Mouse (Mus musculus): ENCODE results near the gene Atp5s. TPM values are rescaled to one million over a fixed set of nuclear protein-coding genes. Genes with fewer than 3 reads are reported as not detected.

Atp5s gene
- polyA plus RNA-seq (2016; fragmentation: Nextera tagmentation; extraction: Ambion mirVana), result 20.4 and 21.6 TPM in 2 replicates

DNA sequence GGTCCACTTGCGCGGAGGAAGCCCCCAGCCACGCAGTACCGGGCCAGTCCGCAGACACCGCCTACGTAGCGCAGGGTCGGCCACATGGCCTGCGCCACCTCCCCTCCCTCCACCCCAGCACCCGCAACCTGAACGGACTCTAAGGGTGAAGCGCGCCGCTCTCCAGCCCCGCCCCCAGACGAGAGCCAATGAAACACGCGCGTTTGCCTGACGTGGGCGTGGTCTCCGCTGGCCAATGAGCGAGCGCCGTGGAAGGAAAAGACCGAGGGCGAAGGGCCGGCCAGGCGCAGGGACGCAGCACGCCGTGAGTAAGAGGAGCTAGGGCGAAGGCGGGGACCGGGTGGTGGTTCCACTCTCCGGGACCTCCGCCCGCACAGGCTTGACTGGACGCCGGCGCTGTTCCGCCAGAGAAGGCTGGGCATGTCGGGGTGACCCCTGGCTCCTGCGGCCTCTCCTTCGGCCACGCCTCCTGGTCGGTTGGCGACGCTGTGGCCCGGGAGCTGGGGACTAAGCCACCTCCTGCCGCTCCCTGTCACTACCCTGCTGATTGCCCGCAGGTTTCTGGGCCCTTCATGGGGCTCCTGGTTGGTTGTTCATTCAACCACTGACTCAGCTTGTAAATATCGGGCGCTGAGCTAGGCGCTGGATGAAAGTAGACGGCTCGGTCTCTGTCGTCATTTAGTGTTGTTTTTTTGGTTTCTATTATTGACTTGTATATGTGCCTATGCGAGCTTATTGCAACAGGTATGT is at the start of gene Atp5s, which contains the start of gene L2hgdh:
Gene Atp5s (plus strand): TSS at position 240 of the 750 bp plus-strand sequence.
Gene L2hgdh (minus strand): TSS at position 163 of the 750 bp plus-strand sequence.
- H3K4me1 ChIP-seq, result peaks cover 24% of the 10 kb centered on the region
- H3K4me3 ChIP-seq, result peak within 1 kb of the TSS; percentile 82
- no peaks in the 10 kb centered on the region for H3K27me3 ChIP-seq (ENCODE audit: poor library complexity, severe bottlenecking)
- H3K36me3 ChIP-seq (replicated peaks), result peaks cover 22% of the 10 kb centered on the region
- WGBS, result under 1% methylated on average over 60 of the region's 60 CpGs
- DNase-seq (ENCODE audit: extremely low spot score, low spot score), result peak; percentile 97
- peak within 1 kb of the TSS; percentile 88 for H3K27ac ChIP-seq
- H3K9me3 ChIP-seq, result peaks cover 10% of the 10 kb centered on the region

DNA sequence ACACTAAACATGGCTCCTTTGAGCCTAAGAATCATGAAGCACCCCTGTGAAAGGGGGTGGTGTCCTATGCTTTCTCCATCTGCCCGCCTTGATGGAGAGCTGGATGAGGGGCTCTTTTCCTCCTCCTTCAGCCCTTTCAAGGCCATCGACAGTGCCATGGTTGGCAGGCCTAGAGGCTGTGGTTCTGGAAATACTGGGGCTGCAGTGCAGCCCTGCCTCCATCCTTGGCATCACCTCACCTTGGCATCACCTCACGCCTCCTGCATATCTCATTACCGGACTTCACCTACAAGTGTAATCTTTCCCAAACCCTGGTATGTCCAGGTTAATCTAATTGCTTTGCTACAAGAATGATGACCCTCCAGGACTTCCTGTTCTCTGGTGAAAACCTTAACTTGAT is 48.6 kb upstream of the Atp5s start:
- 0 out of 2 replicates have a peak, but pooled peaks cover 3% of the 10 kb centered on the region for H3K36me3 ChIP-seq (replicated peaks)
- H3K27me3 ChIP-seq (ENCODE audit: poor library complexity, severe bottlenecking), result no peaks in the 10 kb centered on the region
- no peaks in the 10 kb centered on the region for H3K9me3 ChIP-seq
- 93% methylated on average over 4 of the region's 4 CpGs for WGBS
- H3K27ac ChIP-seq, result no peak overlapping the region
- peaks cover 16% of the 10 kb centered on the region for H3K4me1 ChIP-seq
- no peak for DNase-seq (ENCODE audit: extremely low spot score, low spot score)
- no peak overlapping the region for H3K4me3 ChIP-seq

- peak overlapping the region; percentile 91 for H3K4me3 ChIP-seq
- under 1% methylated on average over 56 of the region's 56 CpGs for WGBS
- H3K4me1 ChIP-seq, result peaks cover 20% of the 10 kb centered on the region
- peak overlapping the region; percentile 96 for H3K27ac ChIP-seq
- no peaks in the 10 kb centered on the region for H3K36me3 ChIP-seq (replicated peaks)
- H3K9me3 ChIP-seq, result no peaks in the 10 kb centered on the region
- H3K27me3 ChIP-seq (ENCODE audit: poor library complexity, severe bottlenecking), result peaks cover 11% of the 10 kb centered on the region; the same call in 1 of the 2 replicates
- DNase-seq (ENCODE audit: extremely low spot score, low spot score), result peak; percentile 61
Observed at GRCm38 (mm10) chr12:69680635-69681565, 43.9 kb upstream of the Atp5s start.

- H3K36me3 ChIP-seq (replicated peaks), result no peaks in the 10 kb centered on the region
- peaks cover 11% of the 10 kb centered on the region; the same call in 1 of the 2 replicates for H3K27me3 ChIP-seq (ENCODE audit: poor library complexity, severe bottlenecking)
- no peaks in the 10 kb centered on the region for H3K9me3 ChIP-seq
- H3K4me1 ChIP-seq, result peaks cover 20% of the 10 kb centered on the region
- H3K4me3 ChIP-seq, result peak within 1 kb of the TSS; percentile 91
- WGBS, result under 1% methylated on average over 76 of the region's 85 CpGs
- H3K27ac ChIP-seq, result peak within 1 kb of the TSS; percentile 96
- peak; percentile 57 for DNase-seq (ENCODE audit: extremely low spot score, low spot score)
Observed at GRCm38 (mm10) chr12:69681566-69682061, 43.1 kb upstream of the Atp5s start, which contains the start of gene Sos2. Gene Sos2, minus strand, starts transcription at chr12:69681852.

- peaks cover 20% of the 10 kb centered on the region for H3K4me1 ChIP-seq
Observed at GRCm38 (mm10) chr12:69682065-69682787, 42.5 kb upstream of the Atp5s start.

GRCm38 (mm10) chr12:69682788-69683419 is 41.8 kb upstream of the Atp5s start:
- peaks cover 20% of the 10 kb centered on the region for H3K4me1 ChIP-seq
- DNase-seq (ENCODE audit: extremely low spot score, low spot score), result no peak
- H3K9me3 ChIP-seq, result no peaks in the 10 kb centered on the region
- H3K4me3 ChIP-seq, result peak overlapping the region; percentile 91
- no peaks in the 10 kb centered on the region for H3K36me3 ChIP-seq (replicated peaks)
- 50% methylated on average over 14 of the region's 14 CpGs for WGBS
- H3K27me3 ChIP-seq (ENCODE audit: poor library complexity, severe bottlenecking), result peaks cover 11% of the 10 kb centered on the region; the same call in 1 of the 2 replicates
- H3K27ac ChIP-seq, result no peak overlapping the region

More at GRCm38 (mm10) chr12:69682065-69682787, 42.5 kb upstream of the Atp5s start:
- H3K27me3 ChIP-seq (ENCODE audit: poor library complexity, severe bottlenecking), result peaks cover 11% of the 10 kb centered on the region; the same call in 1 of the 2 replicates
- DNase-seq (ENCODE audit: extremely low spot score, low spot score), result peak; percentile 86
- H3K9me3 ChIP-seq, result no peaks in the 10 kb centered on the region
- WGBS, result 3% methylated on average over 54 of the region's 54 CpGs
- peak overlapping the region; percentile 96 for H3K27ac ChIP-seq
- no peaks in the 10 kb centered on the region for H3K36me3 ChIP-seq (replicated peaks)
- peak overlapping the region; percentile 91 for H3K4me3 ChIP-seq

DNA sequence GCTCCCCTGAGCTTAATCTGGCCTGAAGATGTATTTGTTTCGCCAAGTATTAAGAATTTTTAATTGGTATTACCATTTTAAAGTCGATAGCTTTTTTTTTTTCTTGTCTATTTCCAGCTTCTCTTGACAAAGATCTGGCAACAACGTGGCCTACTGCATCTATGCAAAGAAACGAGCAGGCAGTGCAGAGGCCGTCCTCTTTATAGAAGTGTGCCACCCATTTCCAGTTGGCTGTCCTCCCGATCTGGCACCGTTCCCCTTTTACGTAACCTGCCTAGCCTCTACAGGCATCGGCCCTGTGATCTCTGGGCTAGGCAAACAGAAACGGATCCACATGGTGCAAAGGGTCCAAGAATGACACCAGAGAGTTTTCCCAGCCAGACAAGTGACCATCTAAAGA is 41.2 kb upstream of the Atp5s start:
- no peak for DNase-seq (ENCODE audit: extremely low spot score, low spot score)
- Histone ChIP-seq H3K4me1 (peaks cover 20% of the 10 kb centered on the region), H3K36me3 (replicated peaks) (no peaks in the 10 kb centered on the region), H3K4me3 (no peak overlapping the region), H3K27me3 (ENCODE audit: poor library complexity, severe bottlenecking) (peaks cover 11% of the 10 kb centered on the region; the same call in 1 of the 2 replicates), H3K9me3 (no peaks in the 10 kb centered on the region), H3K27ac (no peak overlapping the region)
- WGBS, result 71% methylated on average over 10 of the region's 10 CpGs

- H3K4me3 ChIP-seq, result no peak overlapping the region
- peaks cover 7% of the 10 kb centered on the region for H3K36me3 ChIP-seq (replicated peaks)
- no peaks in the 10 kb centered on the region for H3K9me3 ChIP-seq
- peaks cover 7% of the 10 kb centered on the region; the same call in 1 of the 2 replicates for H3K27me3 ChIP-seq (ENCODE audit: poor library complexity, severe bottlenecking)
- no peak overlapping the region for H3K27ac ChIP-seq
- H3K4me1 ChIP-seq, result no peaks in the 10 kb centered on the region
- 92% methylated on average over 2 of the region's 2 CpGs for WGBS
- DNase-seq (ENCODE audit: extremely low spot score, low spot score), result no peak
Observed at GRCm38 (mm10) chr12:69688368-69688767, 36.4 kb upstream of the Atp5s start.

DNA sequence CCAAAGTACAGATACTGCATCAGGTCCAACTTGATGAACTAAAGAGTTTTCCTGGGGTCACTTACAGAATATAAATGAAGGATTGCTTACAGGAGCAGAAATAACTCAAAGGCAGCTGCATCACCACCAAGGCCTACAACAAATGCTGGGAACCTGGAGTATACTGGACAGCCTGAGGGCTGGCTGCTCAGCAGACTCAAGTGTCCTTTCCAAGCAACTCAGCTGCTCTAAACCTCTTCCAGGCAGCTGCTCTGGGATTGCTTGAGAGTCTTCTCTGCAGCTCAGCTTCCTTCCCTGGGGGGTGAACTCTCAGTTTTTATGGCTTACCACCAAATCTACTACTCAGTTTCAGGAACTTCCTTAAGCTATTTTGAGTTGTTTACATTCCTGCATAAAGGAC is 35.7 kb upstream of the Atp5s start:
- H3K27me3 ChIP-seq (ENCODE audit: poor library complexity, severe bottlenecking), result no peaks in the 10 kb centered on the region
- no peaks in the 10 kb centered on the region for H3K4me1 ChIP-seq
- H3K36me3 ChIP-seq (replicated peaks), result peaks cover 12% of the 10 kb centered on the region
- H3K27ac ChIP-seq, result no peak overlapping the region
- H3K4me3 ChIP-seq, result no peak overlapping the region
- H3K9me3 ChIP-seq, result no peaks in the 10 kb centered on the region
- DNase-seq (ENCODE audit: extremely low spot score, low spot score), result no peak

- H3K4me1 ChIP-seq, result no peaks in the 10 kb centered on the region
- WGBS, result 92% methylated on average over 4 of the region's 4 CpGs
- no peaks in the 10 kb centered on the region for H3K9me3 ChIP-seq
- DNase-seq (ENCODE audit: extremely low spot score, low spot score), result no peak
- H3K36me3 ChIP-seq (replicated peaks), result peaks cover 18% of the 10 kb centered on the region
- no peak overlapping the region for H3K4me3 ChIP-seq
- no peak overlapping the region for H3K27ac ChIP-seq
- no peaks in the 10 kb centered on the region for H3K27me3 ChIP-seq (ENCODE audit: poor library complexity, severe bottlenecking)
Observed at GRCm38 (mm10) chr12:69690714-69691113, 34.0 kb upstream of the Atp5s start.

GRCm38 (mm10) chr12:69693471-69693870 is 31.3 kb upstream of the Atp5s start:
- Histone ChIP-seq H3K4me3 (no peak overlapping the region), H3K36me3 (replicated peaks) (peaks cover 21% of the 10 kb centered on the region), H3K27ac (no peak overlapping the region), H3K27me3 (ENCODE audit: poor library complexity, severe bottlenecking) (no peaks in the 10 kb centered on the region), H3K4me1 (no peaks in the 10 kb centered on the region), H3K9me3 (no peaks in the 10 kb centered on the region)
- 76% methylated on average over 17 of the region's 17 CpGs for WGBS
- DNase-seq (ENCODE audit: extremely low spot score, low spot score), result no peak
